Mouse (Mus musculus) right cerebral cortex, postnatal 36 days (tissue): Measurements from ENCODE around the gene Cd209e.
"Not testable (repeated sequence)": the region's sequence is repeated elsewhere in the genome, so short reads cannot be mapped to it uniquely, and the experiment has no call there.

ENCODE experiments used
- DNase-seq, 2 experiments: peaks; one replicate each; pipeline ENCODE4 v3.0.0; 2022; ENCODE audit warnings: low spot score in 2 of 2, mixed read lengths in 1 of 2

Cd209e gene

GRCm38 (mm10) chr8:3854209-3854608 lies at the start of gene Cd209e:
Cd209e (minus strand) TSS chr8:3854309.
- no peak for DNase-seq

- DNase-seq: no peak
These were observed 24.3 kb upstream of the Cd209e start, which contains the start of gene Cd209d for GRCm38 (mm10) chr8:3878455-3878854. Cd209d (minus strand) TSS chr8:3878555.

- DNase-seq: no peak
These were observed 22.0 kb upstream of the Cd209e start for GRCm38 (mm10) chr8:3876121-3876520.

- not testable (repeated sequence) for DNase-seq
These were observed 8.6 kb upstream of the Cd209e start for GRCm38 (mm10) chr8:3862736-3863135.

- DNase-seq: no peak
These were observed 51.0 kb downstream of the Cd209e start for GRCm38 (mm10) chr8:3803091-3803490.
